Mouse (Mus musculus) heart, postnatal 25 days (tissue): Measurements from ENCODE around the gene H2-Eb1. TPM values are rescaled to one million over a fixed set of nuclear protein-coding genes. Genes with fewer than 3 reads are reported as not detected.

ENCODE experiments used
- DNase-seq: peaks from one replicate; pipeline ENCODE4 v3.0.0; 2022; ENCODE audit warnings: low spot score
- intact Hi-C: fragments of 180-260 bp; cut with DNase I; formaldehyde crosslinking; loops from one replicate; pipeline ENCODE4 v1.15.1; 2025
- total RNA-seq, 2 experiments: library from RNA; stranded (reverse); gene quantifications; 2 replicates each; pipeline ENCODE4 v1.2.3; 2021

H2-Eb1 gene
- total RNA-seq: 10 to 100 TPM; 13.4 to 14.8 TPM

DNA sequence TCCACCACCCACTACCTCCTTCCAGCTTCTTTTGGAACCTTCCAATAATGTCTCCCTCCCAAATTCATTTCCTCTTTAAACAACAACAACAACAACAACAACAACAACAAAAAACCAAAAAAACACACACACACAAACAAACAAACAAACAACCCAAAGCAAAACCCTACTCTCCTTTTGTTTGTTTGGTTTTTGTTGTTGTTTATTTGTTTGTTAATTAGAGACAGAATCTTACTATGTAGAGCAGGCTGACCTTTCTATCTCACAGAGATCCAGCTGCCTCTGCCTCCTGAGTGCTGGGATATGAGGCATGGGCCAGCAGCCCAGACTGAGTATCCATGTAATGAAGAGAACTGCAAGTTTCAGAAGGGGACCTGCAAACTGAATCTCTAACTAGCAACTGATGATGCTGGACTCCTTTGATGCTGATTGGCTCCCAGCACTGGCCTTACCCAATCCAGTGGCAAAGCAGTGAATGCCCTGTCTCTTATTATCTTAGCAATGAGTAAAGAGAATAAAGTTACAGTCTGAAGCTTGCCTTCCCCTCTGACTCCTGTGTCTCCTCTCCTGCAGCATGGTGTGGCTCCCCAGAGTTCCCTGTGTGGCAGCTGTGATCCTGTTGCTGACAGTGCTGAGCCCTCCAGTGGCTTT is at the start of gene H2-Eb1:
Gene H2-Eb1 (plus strand): TSS at position 488 of the 651 bp plus-strand sequence.
- intact Hi-C loops: loop anchor here (5.0 kb wide), 1 partner anchor 43 kb away; no protein-coding TSS in a partner anchor
- peak; percentile 64 for DNase-seq

DNA sequence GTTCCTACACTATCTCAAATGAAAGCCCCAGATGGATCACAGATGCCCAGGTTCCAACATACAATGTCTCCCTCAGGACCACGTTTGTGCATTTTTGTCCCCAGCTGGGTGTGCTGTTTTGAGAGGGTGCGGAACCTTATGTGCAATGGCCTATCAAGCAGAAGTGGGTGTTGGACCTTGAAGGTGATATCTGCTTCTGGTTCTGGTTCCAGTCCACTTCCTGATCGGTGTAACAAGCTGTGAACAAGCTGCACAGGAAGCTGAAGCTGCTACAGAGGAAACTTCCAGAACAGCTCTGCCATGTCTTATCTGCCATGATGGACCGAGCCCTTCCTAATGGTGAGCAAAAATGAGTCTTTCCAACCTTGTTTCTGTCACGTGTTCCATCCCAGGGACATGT is 49.2 kb upstream of the H2-Eb1 start:
- no peak for DNase-seq
- intact Hi-C loops: no loop called here

DNA sequence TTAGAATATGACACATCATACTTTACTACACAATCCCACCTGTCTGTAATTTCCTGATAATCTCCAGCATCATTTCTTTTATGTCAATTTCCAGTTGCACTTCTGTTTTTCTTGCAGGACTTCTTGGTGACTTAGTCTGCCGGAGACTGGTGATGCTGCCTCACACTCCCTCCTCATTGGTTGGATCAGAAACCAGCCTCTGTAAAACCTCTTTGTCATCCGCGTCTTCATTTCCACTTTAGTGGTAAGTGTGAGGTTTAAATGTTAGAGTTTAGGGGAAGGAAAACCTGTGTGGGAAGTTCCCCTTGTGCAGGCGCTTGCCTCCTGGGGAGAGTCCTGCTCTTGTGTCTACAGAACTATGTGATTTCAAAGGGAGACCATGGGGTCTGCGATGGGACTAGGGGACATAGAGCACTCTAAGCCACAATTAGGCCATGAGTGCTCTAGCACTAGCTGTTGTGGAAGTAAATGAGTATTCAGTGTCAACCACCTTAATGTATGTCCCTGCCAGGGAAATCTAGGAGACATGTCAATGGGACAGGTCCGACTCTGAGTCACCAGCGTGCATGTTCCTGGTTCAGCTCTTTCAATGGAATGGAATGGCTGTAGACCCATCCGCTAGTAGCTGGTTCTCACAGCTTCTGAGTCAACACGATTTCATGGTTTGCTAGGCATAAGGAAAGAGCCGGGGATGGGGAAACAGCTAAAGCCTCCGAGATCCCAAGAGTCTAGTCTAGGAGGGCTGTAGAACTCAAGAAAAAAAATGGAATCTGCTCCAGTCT is 47.9 kb upstream of the H2-Eb1 start, which contains the start of gene H2-Ab1:
Gene H2-Ab1 (plus strand): TSS at position 96 of the 782 bp plus-strand sequence.
- peak; percentile 50 for DNase-seq
- intact Hi-C loops: no loop called here

DNA sequence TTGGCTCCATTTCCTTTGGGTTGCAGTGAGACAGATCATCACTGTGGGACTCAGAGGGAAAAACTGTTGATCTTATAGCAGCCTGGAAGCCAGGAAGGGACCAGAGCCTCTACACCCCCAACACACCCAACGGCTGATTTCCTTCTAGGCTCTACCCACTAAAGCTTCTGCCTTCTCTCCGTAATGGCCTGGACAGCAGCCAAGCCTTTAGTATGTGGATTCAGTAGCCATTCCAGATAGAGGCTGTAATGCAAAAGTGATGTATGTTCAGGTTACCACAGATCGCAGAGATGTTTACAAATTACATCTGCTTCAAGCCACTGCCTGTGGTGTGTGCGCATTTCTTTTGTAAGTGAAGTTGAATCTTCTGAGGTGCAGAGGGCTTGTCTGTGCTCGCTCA is 45.1 kb upstream of the H2-Eb1 start:
- intact Hi-C loops: loop anchor here (5.0 kb wide), 1 partner anchor 47 kb away; the partner anchor contains the start of gene H2-Eb1
- DNase-seq: no peak

DNA sequence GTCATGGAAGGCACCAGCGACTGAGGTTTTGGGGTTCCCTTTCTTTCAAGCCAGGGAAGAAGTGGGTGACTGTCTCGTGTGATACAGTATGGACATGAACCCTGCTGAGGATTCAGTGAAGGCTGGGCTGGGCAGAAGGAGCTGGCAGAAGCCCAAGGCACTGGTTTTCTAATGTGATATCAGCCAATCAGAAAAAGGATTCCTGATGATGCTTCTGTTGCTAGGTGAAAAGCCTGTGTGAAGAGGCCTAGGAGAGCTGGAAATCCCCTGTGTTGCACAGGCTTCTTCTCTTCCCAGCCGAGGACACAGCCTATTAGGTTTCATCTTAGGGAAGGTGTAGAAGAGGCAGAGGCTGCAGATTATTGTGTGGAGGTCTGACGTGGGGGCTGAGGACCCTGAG is 44.2 kb upstream of the H2-Eb1 start:
- intact Hi-C loops: loop anchor here (5.0 kb wide), 1 partner anchor 46 kb away; the partner anchor contains the start of gene H2-Eb1
- DNase-seq: no peak

- intact Hi-C loops: loop anchor here (5.0 kb wide), 1 partner anchor 44 kb away; the partner anchor contains the start of gene H2-Eb1
- DNase-seq: peak; percentile 34
Observed at GRCm38 (mm10) chr17:34263068-34263467, 42.6 kb upstream of the H2-Eb1 start.

DNA sequence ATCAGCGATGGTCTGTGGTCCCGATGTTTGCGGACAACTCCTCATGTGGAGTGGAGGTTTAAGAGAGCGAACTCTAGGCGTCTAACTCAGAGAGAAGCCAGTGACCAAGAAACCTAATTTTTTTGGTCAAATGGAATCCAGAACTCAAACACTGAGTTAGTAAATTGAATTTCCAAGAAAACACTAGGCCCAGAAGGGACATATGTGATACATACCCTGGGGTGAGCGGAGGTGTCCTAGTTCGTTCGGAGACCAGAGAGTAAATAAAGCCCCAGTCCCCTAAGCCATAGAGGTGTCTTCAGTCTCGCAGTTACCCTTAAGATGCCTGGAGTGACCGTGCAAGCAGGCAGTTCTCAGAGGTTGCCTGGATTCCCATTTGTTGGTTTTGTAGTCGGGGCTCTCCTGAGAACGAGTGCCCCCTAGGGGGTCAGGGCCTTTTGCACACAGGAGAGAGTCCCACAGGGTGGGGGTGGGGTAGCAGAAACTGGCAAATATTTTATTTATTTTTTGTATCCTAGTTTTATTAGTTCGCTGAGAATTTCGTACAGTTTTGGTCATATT is 41.8 kb upstream of the H2-Eb1 start:
- intact Hi-C loops: loop anchor here (5.0 kb wide), 1 partner anchor 43 kb away; the partner anchor contains the start of gene H2-Eb1
- DNase-seq: no peak

DNA sequence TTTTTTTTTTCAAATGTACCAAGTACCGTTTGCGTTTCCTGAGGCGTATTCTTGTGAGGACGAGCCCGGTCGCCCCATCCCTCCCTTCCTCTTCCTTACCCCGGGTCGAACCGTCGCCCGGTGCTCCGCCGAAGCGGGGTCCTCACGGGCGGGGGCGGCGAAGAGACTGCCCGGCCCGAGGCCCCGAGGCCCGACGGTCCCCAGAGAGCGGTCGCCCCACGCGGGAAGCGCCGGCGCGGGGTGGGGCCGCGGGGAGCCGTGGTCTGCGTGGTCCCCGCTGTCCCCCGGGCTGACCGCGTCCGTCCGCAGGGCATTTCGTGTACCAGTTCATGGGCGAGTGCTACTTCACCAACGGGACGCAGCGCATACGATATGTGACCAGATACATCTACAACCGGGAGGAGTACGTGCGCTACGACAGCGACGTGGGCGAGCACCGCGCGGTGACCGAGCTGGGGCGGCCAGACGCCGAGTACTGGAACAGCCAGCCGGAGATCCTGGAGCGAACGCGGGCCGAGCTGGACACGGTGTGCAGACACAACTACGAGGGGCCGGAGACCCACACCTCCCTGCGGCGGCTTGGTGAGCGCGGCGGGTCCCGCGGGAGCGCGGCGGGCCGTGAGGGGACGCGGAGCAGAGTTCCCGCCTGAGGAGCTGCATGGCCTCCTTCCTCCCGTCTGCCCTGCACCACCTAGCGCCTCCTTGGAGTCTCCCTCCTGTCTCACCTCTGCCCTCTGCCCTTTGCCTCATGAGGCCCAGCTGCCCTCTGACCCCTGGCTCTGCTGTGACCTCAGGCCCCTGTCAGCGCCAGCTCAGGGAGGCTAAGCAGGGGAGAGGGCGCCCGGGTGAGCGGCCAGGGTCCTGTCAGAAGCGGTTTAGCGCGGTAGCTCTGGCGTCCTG is 41.0 kb upstream of the H2-Eb1 start:
- intact Hi-C loops: loop anchor here (5.0 kb wide), 1 partner anchor 43 kb away; the partner anchor contains the start of gene H2-Eb1
- DNase-seq: no peak

- no peak for DNase-seq
- intact Hi-C loops: no loop called here
Observed at GRCm38 (mm10) chr17:34268262-34268661, 37.4 kb upstream of the H2-Eb1 start.

DNA sequence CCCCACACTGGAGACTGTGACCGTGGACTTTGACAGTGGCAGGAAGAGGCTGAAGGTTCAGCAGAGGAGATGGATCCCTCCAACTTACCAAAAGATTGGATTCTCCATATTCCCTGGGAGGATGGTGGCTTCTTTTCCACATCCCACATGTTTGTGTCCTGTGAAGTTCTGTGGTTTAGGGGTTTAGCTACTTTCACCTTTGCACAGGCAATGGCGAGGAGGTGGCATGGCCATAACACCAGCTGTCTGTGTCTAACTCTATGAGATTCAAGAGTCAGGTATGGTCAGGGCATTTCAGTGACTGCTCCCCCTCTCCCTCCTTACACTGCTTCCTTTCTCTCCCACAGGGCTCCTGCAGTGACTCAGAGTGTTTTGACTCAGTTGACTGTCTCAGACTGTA is 36.9 kb upstream of the H2-Eb1 start:
- no peak for DNase-seq
- intact Hi-C loops: no loop called here

DNA sequence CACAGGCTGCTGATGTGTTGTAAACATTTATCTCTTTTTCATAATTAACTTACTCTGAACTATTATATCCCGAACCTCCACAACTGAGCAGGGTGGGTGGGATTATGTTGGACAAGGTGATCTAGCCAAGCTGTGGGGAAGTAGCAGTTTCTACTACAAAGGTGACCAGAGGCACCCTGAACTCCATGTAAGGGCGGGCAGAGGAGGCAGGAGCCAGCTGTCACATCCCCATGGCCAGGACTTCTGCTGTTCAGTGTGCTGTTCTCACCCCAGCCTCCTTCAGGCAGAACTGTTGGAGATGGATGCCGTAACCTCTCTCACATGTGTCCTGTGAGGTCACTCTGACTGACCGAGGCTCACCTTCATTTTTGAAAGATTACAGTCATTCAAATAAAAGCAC is 35.9 kb upstream of the H2-Eb1 start:
- intact Hi-C loops: no loop called here

DNA sequence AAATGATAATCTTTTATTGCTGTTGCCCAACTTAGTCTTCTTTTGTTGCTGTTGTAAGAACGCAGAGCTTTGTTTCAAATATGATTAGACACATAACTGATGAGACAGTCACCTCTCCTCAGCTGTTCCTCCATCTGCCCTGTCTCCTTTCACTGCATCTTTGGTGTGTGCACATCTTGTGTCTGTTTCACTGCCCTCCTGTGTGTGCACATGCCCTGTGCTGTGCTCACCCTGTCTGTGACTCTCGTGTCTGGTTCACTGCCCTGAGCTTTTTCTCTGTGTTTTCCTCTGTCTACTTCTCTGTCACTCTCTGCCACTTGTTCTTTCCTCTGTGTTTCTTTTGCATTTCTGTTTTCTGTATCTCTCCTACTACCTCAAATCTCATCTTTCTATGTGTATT is 35.4 kb upstream of the H2-Eb1 start:
- intact Hi-C loops: no loop called here

More for the DNA sequence above, 35.9 kb upstream of the H2-Eb1 start:
- DNase-seq: no peak

GRCm38 (mm10) chr17:34270940-34271339 is 34.7 kb upstream of the H2-Eb1 start:
- no peak for DNase-seq
- intact Hi-C loops: no loop called here

More for the DNA sequence above, 35.4 kb upstream of the H2-Eb1 start:
- no peak for DNase-seq

- DNase-seq: no peak
- intact Hi-C loops: no loop called here
Observed at GRCm38 (mm10) chr17:34272102-34272501, 33.6 kb upstream of the H2-Eb1 start.

GRCm38 (mm10) chr17:34280499-34281038 is 25.1 kb upstream of the H2-Eb1 start:
- intact Hi-C loops: no loop called here
- DNase-seq: no peak

DNA sequence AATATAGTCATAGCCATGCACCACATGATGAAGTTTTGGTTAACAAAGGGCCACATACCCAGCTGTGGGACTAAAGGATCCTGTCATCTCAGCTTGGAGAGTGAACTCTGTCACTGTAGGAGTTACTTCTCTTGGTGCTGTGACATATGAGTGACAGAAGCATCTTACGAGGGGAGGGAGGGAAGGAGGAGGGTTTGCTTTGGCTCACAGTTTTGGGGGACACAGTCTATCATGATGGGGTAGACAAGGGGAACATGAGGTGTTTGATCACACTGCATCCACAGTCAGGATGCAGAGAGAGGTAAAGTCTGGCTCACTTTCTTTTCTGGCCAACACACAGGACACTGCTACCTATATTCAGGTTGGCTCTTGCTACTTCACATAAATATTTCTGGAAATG is 23.8 kb upstream of the H2-Eb1 start:
- intact Hi-C loops: no loop called here
- DNase-seq: no peak

DNA sequence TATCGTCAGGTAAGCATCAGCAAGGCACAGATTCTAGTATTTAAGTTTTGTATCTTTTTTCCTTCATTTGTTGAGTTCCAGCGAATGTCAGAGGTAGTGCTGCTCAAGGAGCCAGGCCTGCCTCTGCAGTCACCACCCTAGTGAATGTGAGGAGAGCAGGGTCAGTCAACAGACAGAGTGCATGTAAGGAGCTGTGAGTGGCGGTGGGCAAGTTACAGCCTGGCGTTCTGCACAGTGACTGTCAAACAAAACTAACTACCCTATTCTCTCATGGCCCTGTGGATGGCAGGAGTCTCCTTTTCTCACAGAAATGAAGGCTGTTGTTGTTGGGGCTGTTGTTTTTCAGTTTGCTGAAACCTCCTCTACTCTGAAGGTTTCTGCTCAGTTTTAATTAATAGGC is 20.3 kb upstream of the H2-Eb1 start:
- no peak for DNase-seq
- intact Hi-C loops: no loop called here

DNA sequence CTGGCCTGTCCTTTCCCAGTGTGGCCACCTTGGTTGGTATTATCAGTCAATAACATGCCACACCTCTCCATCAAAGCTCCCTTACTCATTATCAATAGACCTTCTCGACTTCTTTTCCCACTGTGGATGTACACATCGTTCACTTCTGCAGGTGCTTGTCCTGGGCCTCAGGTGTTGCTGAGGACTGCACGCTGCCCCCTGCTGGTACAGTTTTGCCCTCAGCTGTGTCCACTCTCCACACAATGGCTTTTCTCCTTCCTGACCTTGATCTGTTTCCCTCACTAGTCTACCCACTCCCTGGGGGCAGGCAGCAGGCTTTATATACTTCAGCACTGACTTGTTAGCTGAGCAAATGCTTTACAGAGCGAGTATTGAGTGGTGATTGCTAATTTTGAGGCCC is 19.8 kb upstream of the H2-Eb1 start:
- intact Hi-C loops: no loop called here
- no peak for DNase-seq

DNA sequence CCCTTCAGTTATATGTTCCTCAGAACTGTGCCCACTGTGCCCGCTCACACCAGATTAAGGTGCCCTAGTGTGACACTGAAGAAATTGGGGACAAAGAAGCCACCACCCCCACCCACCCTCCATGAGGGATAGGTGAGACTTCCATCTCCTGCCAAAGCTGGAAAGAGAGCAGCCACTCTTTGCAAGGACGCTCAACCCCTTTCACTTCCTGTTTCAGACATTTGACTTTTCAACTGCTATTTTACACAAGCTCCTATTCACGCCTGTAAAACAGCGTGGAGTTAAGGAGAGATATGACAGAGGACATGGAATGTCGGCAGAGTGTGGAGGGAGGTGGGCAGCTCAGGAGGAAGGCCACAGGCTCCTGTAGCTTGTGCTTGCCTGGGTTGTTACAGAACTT is 19.2 kb upstream of the H2-Eb1 start:
- no peak for DNase-seq
- intact Hi-C loops: no loop called here
